Mouse (Mus musculus): Measurements from ENCODE around the gene Gskip. TPM values are rescaled to one million over a fixed set of nuclear protein-coding genes. Genes with fewer than 3 reads are reported as not detected.
A peak's percentile ranks its signal among the peaks of the same experiment; 100 is the strongest.

The Gskip gene
- 10 to 100 TPM; 17.3 to 17.5 TPM for total RNA-seq (2021)
- long read RNA-seq, experiment 1, transcript Gskip-201 (3 exons, 2,720 nt): major isoform, 21 of 24 reads
- long read RNA-seq, experiment 1, partial matches to known transcripts: 0 of 24 reads
- long read RNA-seq, experiment 1, other reads (novel, unspliced or antisense): 1 of 24 reads
- long read RNA-seq, experiment 2, transcript Gskip-201 (3 exons, 2,720 nt): major isoform, 35 of 43 reads
- long read RNA-seq, experiment 2, partial matches to known transcripts: 4 of 43 reads
- long read RNA-seq, experiment 2, other reads (novel, unspliced or antisense): 3 of 43 reads

DNA sequence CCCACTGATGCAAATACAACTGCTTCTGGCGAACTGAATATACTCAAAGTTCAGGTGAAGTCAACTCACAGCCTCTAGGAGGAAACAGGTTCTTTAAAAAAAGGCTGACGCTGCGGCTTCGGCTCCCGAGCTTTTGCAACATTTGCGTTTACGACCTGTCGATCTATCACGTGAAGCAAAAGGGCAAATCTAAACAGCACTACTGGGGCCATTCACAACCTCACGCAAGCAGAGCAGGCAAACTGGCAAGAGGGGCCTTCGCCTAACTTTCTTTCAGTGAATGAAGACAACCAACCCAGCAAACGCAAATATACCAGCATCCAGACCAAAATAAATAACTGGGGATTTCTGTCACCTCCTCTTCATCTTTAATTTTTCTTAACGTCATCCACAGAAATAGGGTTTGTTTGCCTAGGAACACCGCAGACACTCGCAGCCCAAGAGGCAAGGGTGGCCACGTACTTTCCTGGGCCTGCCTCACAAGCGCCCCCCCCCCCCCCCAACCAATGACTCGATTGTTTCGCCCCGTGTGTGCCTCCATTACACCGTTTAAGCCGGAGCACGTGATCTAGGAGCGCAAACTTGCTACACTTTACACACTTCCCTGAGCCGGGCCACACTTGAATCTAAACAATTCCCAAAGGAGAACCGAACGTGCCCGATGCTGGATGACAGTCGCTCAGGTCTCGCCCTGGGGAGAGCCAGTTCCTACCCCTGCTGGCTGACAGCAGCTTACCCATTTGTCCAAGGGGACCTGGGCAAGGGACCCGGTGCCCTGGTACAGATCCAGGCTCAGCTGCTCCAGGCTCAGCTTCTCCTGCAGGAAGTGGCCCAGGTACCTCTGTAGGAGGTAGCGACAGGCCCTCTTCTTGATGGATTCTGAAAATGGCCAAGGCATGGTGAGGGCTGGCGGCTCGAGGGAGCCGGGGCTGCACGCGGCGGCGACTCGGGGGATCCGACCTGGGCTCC is at the start of gene Gskip:
TSS of gene Gskip (plus strand) at position 897 of the 969 bp plus-strand sequence.
- DNase-seq (ENCODE audit: low spot score in 2 of 2): peak; percentile 29 to 39

DNA sequence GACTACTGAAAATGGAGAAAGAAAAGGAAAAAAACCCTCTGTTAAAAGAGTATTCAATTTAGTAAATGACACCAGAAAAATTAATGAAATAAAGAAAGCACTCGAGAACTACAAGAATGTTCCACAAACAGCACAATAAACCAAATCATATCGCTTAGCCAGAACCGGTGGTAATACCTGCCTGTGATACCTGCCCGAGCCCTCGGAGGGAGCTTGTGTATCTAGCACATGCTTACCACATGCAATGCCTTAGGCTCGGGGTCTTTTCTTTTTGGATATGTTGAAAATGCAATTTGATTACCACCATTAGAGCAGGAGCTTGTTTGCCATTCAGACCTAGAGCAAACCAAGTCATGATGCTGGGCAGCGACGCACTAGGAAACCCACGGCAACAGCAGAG is 48.1 kb upstream of the Gskip start:
- DNase-seq (ENCODE audit: low spot score in 2 of 2): no peak

DNA sequence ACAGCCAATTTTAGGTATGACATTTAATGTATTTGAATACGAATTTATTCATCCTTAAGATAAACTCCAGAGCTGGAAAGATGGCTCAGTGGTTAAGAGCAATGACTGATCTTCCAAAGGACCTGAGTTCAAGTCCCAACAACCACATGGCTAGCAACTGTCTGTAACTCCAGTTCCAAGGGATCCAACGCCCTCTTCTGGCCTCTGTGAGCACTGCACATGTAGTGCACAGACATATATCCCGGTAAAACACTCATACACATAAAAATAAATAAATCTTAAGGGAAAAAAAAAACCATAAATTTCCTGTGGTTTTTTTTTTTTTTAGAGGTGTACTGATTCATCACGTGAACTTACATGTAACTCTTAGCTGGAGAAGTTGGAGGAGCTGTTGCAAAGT is 47.1 kb upstream of the Gskip start:
- no peak for DNase-seq (ENCODE audit: low spot score in 2 of 2)

DNA sequence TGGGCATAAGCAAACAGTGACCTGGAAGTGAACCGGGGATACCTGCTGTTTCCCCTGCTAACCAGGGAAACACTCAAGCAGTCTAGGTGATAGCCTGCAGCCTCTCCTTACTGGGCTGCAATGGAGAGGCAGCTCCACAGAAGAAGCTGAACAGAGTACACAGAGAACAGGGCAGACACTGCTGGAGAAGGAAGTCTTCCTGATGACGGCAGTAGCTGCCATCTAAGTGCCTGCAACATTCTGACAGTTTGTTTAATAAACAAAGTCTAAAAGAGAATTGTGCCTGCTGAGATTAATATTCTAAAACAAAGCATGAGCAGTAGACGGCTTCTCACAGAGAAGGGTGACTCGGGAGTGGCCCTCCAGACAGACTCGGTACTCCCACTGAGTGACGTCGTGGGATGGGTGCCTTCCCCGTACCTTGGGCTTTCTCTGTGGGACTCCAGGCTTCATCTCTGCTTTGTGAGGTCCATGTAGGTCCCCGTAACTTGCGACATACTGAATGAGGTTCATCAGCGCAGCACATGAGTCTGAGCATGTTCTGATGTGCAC is 41.8 kb upstream of the Gskip start:
- DNase-seq (ENCODE audit: low spot score in 2 of 2): no peak

GRCm38 (mm10) chr12:105655850-105656249 is 28.8 kb upstream of the Gskip start:
- no peak for DNase-seq (ENCODE audit: low spot score in 2 of 2)

GRCm38 (mm10) chr12:105676274-105676673 is 8.4 kb upstream of the Gskip start:
- no peak for DNase-seq (ENCODE audit: low spot score in 2 of 2)

DNA sequence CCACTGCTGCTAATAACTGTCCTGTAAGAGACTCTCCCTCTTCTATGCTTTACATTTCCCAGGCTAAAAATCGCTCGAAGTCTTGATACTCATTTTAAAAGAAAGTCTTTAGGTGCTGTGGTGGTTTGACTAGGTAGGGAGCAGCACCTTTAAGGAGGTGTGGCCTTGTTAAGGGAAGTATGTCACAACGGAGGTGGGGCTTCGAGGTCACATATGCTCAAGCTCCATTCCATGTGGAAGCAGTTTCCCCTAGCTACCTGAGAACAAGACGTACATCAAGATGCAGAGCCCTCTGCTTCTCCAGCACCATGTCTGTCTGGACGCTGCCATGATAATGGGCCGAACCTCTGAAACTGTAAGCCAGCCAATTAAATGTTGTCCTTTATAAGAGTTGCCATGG is 6.4 kb upstream of the Gskip start:
- no peak for DNase-seq (ENCODE audit: low spot score in 2 of 2)

DNA sequence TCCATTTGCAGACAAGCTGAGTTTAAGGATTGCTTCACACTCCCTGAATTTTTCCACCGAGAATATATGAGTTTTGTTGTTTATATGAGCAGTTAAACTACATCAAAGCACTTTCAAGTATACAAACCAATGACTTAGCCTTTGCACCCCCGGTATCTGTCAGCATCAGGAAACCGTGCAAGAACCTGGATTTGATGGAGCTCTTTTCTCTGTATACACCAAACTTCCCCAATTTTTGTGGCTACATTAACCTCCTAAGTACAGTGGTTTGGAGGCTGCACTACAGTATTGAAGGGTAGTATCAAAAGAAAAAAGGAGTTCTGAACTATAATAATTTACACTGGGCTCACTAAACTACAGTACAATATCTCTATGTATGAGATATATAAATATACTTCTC is 5.9 kb upstream of the Gskip start:
- no peak for DNase-seq (ENCODE audit: low spot score in 2 of 2)

GRCm38 (mm10) chr12:105685001-105685691 is 517 bp downstream of the Gskip start, which contains the start of gene Atg2b:
Gene Atg2b, minus strand, starts transcription at chr12:105685211.
- DNase-seq (ENCODE audit: low spot score in 2 of 2): peak; percentile 95 to 98

GRCm38 (mm10) chr12:105686791-105687190 is 2.2 kb downstream of the Gskip start:
- DNase-seq (ENCODE audit: low spot score in 2 of 2): no peak

- DNase-seq (ENCODE audit: low spot score in 2 of 2): no peak
These were observed 2.8 kb downstream of the Gskip start for GRCm38 (mm10) chr12:105687416-105687815.

DNA sequence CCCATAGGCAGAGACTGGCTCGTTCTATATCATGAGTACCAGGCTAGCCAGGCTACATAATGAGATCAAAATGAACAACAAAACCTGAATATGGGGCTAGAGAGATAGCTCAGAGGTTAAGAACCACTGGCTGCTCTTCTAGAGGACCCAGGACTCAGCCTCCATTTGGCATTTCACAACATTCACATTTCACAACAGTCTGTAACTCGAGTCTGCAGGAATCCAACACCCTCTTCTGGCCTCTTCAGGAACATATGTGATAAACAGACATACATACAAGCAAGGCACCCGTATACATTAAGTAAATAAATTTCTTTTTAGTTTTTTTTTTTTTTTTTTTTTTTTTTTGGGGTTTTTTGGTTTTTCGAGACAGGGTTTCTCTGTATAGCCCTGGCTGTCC is 3.9 kb downstream of the Gskip start:
- DNase-seq (ENCODE audit: low spot score in 2 of 2): no peak

GRCm38 (mm10) chr12:105689435-105689834 is 4.8 kb downstream of the Gskip start:
- no peak for DNase-seq (ENCODE audit: low spot score in 2 of 2)

DNA sequence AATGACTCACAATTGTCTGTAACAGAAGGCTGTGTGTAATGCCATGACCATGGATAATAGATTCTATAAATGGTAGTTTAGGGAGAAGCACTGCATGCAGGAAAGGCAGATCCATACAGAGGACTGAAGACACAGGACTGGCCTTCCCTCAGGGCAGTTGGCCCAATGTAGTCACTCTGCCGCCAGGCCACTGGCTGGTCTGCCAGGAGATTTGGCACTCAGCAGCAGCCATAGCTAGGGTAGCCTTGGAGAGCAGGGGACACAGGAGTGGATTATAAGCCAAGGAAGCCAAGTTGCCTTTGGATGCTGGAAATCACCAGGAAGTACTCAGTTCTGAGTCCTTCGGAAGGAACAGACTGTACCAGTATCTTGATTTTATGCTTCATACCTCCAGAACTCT is 9.4 kb downstream of the Gskip start:
- DNase-seq (ENCODE audit: low spot score in 2 of 2): peak; percentile 8 to 24

DNA sequence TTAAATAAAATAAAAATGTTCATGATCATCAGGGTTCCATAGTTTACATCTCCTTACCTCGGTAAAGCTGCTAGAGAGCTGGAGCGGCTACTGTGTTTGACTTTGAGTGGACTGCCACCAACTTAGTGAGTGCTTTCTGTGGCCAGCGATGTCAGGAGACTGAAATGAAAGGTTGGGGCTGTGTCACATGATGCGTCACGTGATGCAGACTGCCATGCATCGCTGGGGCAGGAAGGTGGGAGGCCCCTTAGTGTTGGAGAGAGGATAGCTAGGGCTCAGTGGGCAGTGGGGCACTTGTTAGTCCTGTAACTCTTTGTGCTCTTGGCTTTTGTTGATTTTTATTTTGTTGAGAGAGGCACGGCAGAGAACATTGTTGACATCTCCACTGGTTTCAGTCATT is 11.2 kb downstream of the Gskip start:
- no peak for DNase-seq (ENCODE audit: low spot score in 2 of 2)

GRCm38 (mm10) chr12:105697104-105697780 is 12.6 kb downstream of the Gskip start:
- no peak for DNase-seq (ENCODE audit: low spot score in 2 of 2)

DNA sequence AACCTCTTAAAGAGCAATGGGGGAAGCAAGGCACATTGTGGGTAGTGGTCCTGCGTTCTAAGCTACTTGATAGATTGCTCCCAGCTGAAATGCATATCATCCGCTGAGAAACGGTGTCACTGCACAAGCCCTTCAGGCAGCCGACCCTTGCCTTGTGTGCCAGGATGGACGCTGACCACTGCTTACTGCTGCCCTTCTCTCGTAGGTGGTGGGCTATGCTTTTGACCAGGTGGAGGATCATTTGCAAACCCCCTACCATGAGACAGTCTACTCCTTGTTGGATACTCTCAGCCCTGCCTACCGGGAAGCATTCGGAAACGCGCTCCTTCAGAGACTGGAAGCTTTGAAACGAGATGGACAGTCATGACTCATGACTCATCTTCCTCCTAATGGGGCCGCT is 15.8 kb downstream of the Gskip start:
- DNase-seq (ENCODE audit: low spot score in 2 of 2): no peak

DNA sequence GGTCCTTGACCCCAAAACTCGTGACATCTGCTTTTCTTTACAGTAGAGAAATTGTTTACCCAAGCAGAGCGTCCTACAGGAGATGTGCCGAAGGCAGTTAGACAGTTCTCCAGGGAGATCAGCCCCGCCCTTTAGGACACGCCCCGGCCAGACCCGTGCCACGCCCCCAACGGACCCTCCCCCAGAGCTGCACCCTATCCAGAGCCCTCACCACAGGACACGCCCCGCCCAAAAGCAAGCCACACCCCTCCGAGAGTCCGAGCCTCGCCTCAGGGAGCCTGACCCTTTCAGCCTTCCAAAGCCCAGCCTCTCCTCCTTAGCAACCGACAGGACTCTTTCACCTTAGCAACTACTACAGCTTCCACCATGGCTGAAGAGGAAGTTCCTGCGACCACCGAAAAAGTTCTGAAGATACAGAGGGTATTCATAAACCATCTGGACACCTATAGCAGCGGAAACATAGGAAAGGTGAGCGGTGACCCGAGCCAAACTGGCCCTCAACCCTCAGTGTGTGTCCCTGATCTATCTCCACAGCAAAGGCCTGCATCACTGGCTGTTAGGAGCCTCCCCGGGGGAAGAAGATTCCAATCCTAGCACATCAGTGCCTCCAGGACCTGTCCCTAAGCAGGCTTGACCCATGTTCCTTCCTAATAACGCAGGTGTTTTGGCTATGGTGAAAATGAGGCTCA is 21.3 kb downstream of the Gskip start, which contains the start of gene Ak7:
TSS of gene Ak7 (plus strand) at position 178 of the 689 bp plus-strand sequence.
- no peak for DNase-seq (ENCODE audit: low spot score in 2 of 2)

DNA sequence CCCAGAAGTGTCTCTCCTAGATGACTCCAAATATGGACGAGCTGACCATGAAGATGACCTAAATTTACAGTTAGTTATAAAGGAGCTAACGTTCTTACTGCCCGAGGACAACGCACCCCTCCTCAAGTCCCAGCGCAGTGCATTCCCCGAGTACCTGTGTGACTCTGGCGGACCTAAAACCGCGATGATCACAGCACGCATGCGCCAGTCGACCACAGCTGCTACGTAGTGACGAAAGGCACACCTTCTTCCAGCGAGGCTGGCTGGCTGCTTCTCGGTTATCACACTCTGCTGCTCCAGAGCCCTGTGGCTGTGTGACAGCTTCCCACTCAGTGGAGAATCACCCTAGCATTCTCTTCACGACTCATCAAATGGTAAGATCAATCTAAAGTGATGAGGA is 34.0 kb downstream of the Gskip start:
- peak; percentile 9 to 18 for DNase-seq (ENCODE audit: low spot score in 2 of 2)

DNA sequence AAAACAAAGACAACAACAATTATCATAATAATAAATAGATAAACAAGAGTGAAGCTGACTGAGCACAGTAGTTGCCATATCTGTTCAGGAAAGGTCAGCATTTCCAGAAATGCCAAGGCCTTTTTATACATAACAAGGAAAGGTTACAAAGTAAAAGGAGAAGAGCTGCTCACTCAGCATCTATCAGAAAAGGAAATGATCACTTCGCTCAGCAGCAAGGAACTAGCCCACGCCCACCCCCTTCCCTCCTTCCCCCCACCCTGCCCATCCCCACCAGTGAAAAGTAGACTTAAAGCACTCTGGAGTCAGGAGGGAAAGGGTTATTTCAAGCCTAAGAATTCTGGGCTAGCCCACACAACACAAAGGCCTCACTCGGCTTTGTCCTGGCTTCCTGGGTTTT is 35.6 kb downstream of the Gskip start:
- DNase-seq (ENCODE audit: low spot score in 2 of 2): no peak

Measured in layer of hippocampus, postnatal 14 days (tissue).